Mouse (Mus musculus) limb, embryonic 15.5 days (tissue): Measurements from ENCODE around the gene Atp11c. TPM values are rescaled to one million over a fixed set of nuclear protein-coding genes. Genes with fewer than 3 reads are reported as not detected.

Experiments used
- ATAC-seq: fragments of 200-750 bp; cut with Nextera tagmentation; 2 replicates; pipeline ENCODE4 v1.8.0; 2017; ENCODE audit warnings: low read depth, moderate TSS enrichment; ENCODE audit not compliant: insufficient number of reproducible peaks, low FRiP score, low TSS enrichment
- H3K27ac ChIP-seq: fragments of 300-500 bp; sonication (generic); 2 replicates; pipeline ENCODE4 v1.5.1; 2015; ENCODE audit warnings: moderate library complexity, mild to moderate bottlenecking, inconsistent platforms
- H3K27me3 ChIP-seq: fragments of 300-500 bp; sonication (generic); 2 replicates; pipeline ENCODE4 v1.6.1; 2015; ENCODE audit warnings: inconsistent platforms
- H3K36me3 ChIP-seq: fragments of 300-500 bp; sonication (generic); 2 replicates; pipeline ENCODE4 v1.6.1; 2015; ENCODE audit warnings: inconsistent platforms
- H3K4me1 ChIP-seq: fragments of 300-500 bp; sonication (generic); 2 replicates; pipeline ENCODE4 v1.6.1; 2015; ENCODE audit warnings: inconsistent platforms
- H3K4me2 ChIP-seq: fragments of 300-500 bp; sonication (generic); 2 replicates; pipeline ENCODE4 v1.6.1; 2015; ENCODE audit warnings: mild to moderate bottlenecking, inconsistent platforms
- H3K4me3 ChIP-seq: fragments of 300-500 bp; sonication (generic); 2 replicates; pipeline ENCODE4 v1.5.1; 2015; ENCODE audit warnings: mild to moderate bottlenecking, inconsistent platforms
- H3K9ac ChIP-seq: fragments of 300-500 bp; sonication (generic); 2 replicates; pipeline ENCODE4 v1.6.1; 2015; ENCODE audit warnings: inconsistent platforms
- H3K9me3 ChIP-seq: fragments of 300-500 bp; sonication (generic); 2 replicates; pipeline ENCODE4 v1.6.1; 2016; ENCODE audit warnings: inconsistent platforms
- WGBS: fragments of 180-500 bp; shearing (Covaris S2); methylation state at CpG from one replicate; pipeline ENCODE4 v1.1.7; 2015; 5-methylcytosine and 5-hydroxymethylcytosine counted together
- polyA plus RNA-seq: library from polyadenylated mRNA; unstranded; fragments of >200 nt; fragmentation: Nextera tagmentation; extraction: Ambion mirVana; gene quantifications from 2 replicates; pipeline ENCODE4 v1.2.1, GENCODE M21; 2015

The Atp11c gene
- polyA plus RNA-seq, 1 experiment from 2014 or later: 6.4 TPM

GRCm38 (mm10) chrX:60503995-60504394 is 88.5 kb downstream of the Atp11c start:
- H3K4me3 ChIP-seq: no peak overlapping the region
- H3K36me3 ChIP-seq: no peaks in the 10 kb centered on the region
- no peaks in the 10 kb centered on the region for H3K9me3 ChIP-seq
- no peaks in the 10 kb centered on the region for H3K4me1 ChIP-seq
- H3K27me3 ChIP-seq: no peaks in the 10 kb centered on the region
- H3K27ac ChIP-seq: no peak overlapping the region
- no peak overlapping the region for H3K4me2 ChIP-seq
- H3K9ac ChIP-seq: no peak overlapping the region
- no peak for ATAC-seq

GRCm38 (mm10) chrX:60497750-60498149 is 94.7 kb downstream of the Atp11c start:
- Histone ChIP-seq H3K9me3 (no peaks in the 10 kb centered on the region), H3K4me3 (no peak overlapping the region), H3K27ac (no peak overlapping the region), H3K4me2 (no peak overlapping the region), H3K27me3 (no peaks in the 10 kb centered on the region), H3K4me1 (no peaks in the 10 kb centered on the region), H3K36me3 (no peaks in the 10 kb centered on the region), H3K9ac (no peak overlapping the region)
- no peak for ATAC-seq
- WGBS: 83% methylated on average over 1 of the region's 1 CpGs

DNA sequence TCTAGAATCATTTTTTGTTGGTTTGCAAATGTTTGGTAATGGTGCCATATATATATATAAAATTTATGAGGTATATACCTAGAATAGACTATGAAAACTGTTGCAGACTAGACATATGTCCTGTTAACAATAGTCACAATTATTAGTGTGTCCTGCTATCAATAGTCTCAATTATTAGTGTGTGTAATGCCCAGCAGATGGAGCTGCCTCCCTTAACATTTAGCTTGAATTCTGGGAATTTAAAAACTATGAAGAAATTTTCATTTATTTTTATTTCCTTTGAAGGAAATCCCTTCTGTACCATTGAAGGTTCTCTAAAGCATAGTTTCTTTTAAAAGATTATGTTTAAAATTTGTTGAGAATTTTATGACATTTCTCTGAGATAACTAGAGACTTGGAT is 97.2 kb downstream of the Atp11c start:
- Histone ChIP-seq H3K9ac (no peak overlapping the region), H3K36me3 (no peaks in the 10 kb centered on the region), H3K4me2 (no peak overlapping the region), H3K27ac (no peak overlapping the region), H3K27me3 (no peaks in the 10 kb centered on the region), H3K4me1 (no peaks in the 10 kb centered on the region), H3K9me3 (no peaks in the 10 kb centered on the region), H3K4me3 (no peak overlapping the region)
- no peak for ATAC-seq

- Histone ChIP-seq H3K27ac (no peak overlapping the region), H3K4me1 (no peaks in the 10 kb centered on the region), H3K27me3 (no peaks in the 10 kb centered on the region), H3K4me3 (no peak overlapping the region), H3K9ac (no peak overlapping the region), H3K9me3 (no peaks in the 10 kb centered on the region), H3K36me3 (no peaks in the 10 kb centered on the region), H3K4me2 (no peak overlapping the region)
- whole genome bisulfite sequencing: 8% methylated on average over 2 of the region's 2 CpGs
- no peak for ATAC-seq
Measured at GRCm38 (mm10) chrX:60463786-60464185, 128.7 kb downstream of the Atp11c start.

- H3K4me1 ChIP-seq: no peaks in the 10 kb centered on the region
- H3K27ac ChIP-seq: no peak overlapping the region
- no peak for ATAC-seq
- no peaks in the 10 kb centered on the region for H3K27me3 ChIP-seq
- no peak overlapping the region for H3K4me2 ChIP-seq
- no peaks in the 10 kb centered on the region for H3K9me3 ChIP-seq
- H3K9ac ChIP-seq: no peak overlapping the region
- 55% methylated on average over 4 of the region's 4 CpGs for WGBS
- H3K4me3 ChIP-seq: no peak overlapping the region
- no peaks in the 10 kb centered on the region for H3K36me3 ChIP-seq
Measured at GRCm38 (mm10) chrX:60414563-60415111, 177.9 kb downstream of the Atp11c start.

DNA sequence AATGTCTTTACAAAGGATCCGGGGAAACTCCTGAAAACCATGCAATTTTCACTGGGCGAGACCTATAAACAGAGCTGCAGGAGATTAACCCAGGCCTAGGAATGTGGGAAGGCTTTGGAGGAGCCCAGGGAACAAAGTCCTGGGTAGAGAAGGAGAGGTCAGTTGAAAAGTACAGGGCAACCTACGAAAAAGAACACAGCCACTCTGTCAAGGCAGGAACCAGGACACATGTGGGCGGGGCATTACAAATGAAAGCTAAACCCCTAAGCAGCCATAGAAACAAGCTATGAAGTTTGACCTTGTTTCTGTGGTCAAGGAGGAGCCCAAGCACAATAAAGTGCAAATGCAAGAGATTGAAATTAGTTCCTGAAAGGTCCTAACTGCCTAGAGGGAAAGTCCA is 186.8 kb downstream of the Atp11c start:
- no peak for ATAC-seq

DNA sequence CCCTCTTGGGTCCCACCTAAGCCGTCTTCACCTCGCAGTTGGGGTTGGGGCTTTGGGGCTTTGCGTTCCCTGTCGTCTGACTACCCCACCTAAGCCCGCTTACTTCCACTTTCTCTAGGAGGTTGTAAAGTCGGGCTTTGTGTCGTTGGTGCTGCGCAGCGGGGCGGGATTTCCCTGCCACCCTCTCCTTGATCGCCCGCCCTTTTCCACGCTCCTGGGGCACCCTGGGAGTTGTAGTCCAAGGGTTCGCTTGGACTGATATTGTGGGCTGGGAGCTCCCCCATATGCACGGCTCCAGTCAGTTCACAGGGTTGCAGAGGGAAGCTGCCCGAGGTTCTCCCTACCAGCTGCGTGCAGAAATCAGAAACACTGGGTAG is 187.8 kb downstream of the Atp11c start:
- H3K4me1 ChIP-seq: no peaks in the 10 kb centered on the region
- no peaks in the 10 kb centered on the region for H3K9me3 ChIP-seq
- ATAC-seq: peak; percentile 94
- 0 out of 2 replicates have a peak, but pooled peaks cover 5% of the 10 kb centered on the region for H3K27me3 ChIP-seq
- WGBS: 18% methylated on average over 17 of the region's 17 CpGs
- peak overlapping the region; percentile 58 for H3K4me3 ChIP-seq
- H3K27ac ChIP-seq: peak overlapping the region; percentile 94
- H3K4me2 ChIP-seq: 0 out of 2 replicates have a peak overlapping the region, but pooled peaks have one; percentile 12
- H3K9ac ChIP-seq: peak overlapping the region; percentile 69
- H3K36me3 ChIP-seq: no peaks in the 10 kb centered on the region

More for the DNA sequence above, 186.8 kb downstream of the Atp11c start:
- Histone ChIP-seq H3K9me3 (no peaks in the 10 kb centered on the region), H3K27me3 (0 out of 2 replicates have a peak, but pooled peaks cover 5% of the 10 kb centered on the region), H3K4me1 (no peaks in the 10 kb centered on the region), H3K4me3 (no peak overlapping the region), H3K36me3 (no peaks in the 10 kb centered on the region), H3K27ac (no peak overlapping the region), H3K4me2 (no peak overlapping the region), H3K9ac (no peak overlapping the region)
- WGBS: 62% methylated on average over 4 of the region's 4 CpGs

GRCm38 (mm10) chrX:60403764-60404667 is 188.5 kb downstream of the Atp11c start:
- no peaks in the 10 kb centered on the region for H3K36me3 ChIP-seq
- H3K9ac ChIP-seq: peak overlapping the region; percentile 69
- H3K27me3 ChIP-seq: 0 out of 2 replicates have a peak, but pooled peaks cover 5% of the 10 kb centered on the region
- H3K27ac ChIP-seq: peak overlapping the region; percentile 94
- no peaks in the 10 kb centered on the region for H3K4me1 ChIP-seq
- H3K4me2 ChIP-seq: peak overlapping the region; percentile 59
- no peaks in the 10 kb centered on the region for H3K9me3 ChIP-seq
- 16% methylated on average over 79 of the region's 126 CpGs for whole genome bisulfite sequencing
- ATAC-seq: peak; percentile 83
- H3K4me3 ChIP-seq: peak overlapping the region; percentile 58

- 0 out of 2 replicates have a peak, but pooled peaks cover 5% of the 10 kb centered on the region for H3K27me3 ChIP-seq
- WGBS: 18% methylated on average over 46 of the region's 46 CpGs
- no peaks in the 10 kb centered on the region for H3K9me3 ChIP-seq
- peak overlapping the region; percentile 58 for H3K4me3 ChIP-seq
- no peaks in the 10 kb centered on the region for H3K4me1 ChIP-seq
- no peaks in the 10 kb centered on the region for H3K36me3 ChIP-seq
- no peak overlapping the region for H3K27ac ChIP-seq
- peak overlapping the region; percentile 42 for H3K9ac ChIP-seq
- ATAC-seq: no peak; the same call in 1 of the 2 replicates
- H3K4me2 ChIP-seq: peak overlapping the region; percentile 59
Measured at GRCm38 (mm10) chrX:60403062-60403763, 189.3 kb downstream of the Atp11c start.

GRCm38 (mm10) chrX:60394292-60394691 is 198.2 kb downstream of the Atp11c start:
- no peak for ATAC-seq
- WGBS: 73% methylated on average over 4 of the region's 4 CpGs
- Histone ChIP-seq H3K4me2 (no peak overlapping the region), H3K36me3 (no peaks in the 10 kb centered on the region), H3K4me1 (no peaks in the 10 kb centered on the region), H3K4me3 (no peak overlapping the region), H3K9me3 (no peaks in the 10 kb centered on the region), H3K9ac (no peak overlapping the region), H3K27me3 (no peaks in the 10 kb centered on the region), H3K27ac (no peak overlapping the region)

DNA sequence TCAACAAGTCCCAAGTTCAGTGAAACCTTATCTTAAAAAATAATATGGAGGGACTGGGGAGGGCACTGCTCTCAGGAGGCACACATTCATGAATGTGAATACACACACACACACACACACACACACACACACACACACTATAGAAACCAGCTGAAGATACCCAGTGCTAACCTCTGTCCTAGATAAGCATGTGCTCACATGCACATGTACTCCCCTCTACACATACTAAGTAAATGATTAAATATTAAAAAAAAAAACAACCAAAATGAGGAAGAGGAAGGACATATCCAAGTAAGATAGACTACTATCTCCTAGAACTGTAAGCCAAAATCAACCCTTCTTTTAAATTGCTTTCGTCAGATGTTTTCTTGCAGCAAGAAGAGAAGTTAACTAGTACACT is 205.6 kb downstream of the Atp11c start:
- no peak overlapping the region for H3K4me2 ChIP-seq
- H3K4me3 ChIP-seq: no peak overlapping the region
- no peak overlapping the region for H3K27ac ChIP-seq
- no peaks in the 10 kb centered on the region for H3K36me3 ChIP-seq
- no peaks in the 10 kb centered on the region for H3K4me1 ChIP-seq
- H3K9me3 ChIP-seq: no peaks in the 10 kb centered on the region
- no peak for ATAC-seq
- H3K27me3 ChIP-seq: no peaks in the 10 kb centered on the region
- 73% methylated on average over 1 of the region's 1 CpGs for WGBS
- no peak overlapping the region for H3K9ac ChIP-seq

- 57% methylated on average over 2 of the region's 2 CpGs for WGBS
- Histone ChIP-seq H3K27ac (no peak overlapping the region), H3K27me3 (no peaks in the 10 kb centered on the region), H3K9ac (no peak overlapping the region), H3K9me3 (no peaks in the 10 kb centered on the region), H3K36me3 (no peaks in the 10 kb centered on the region), H3K4me1 (no peaks in the 10 kb centered on the region), H3K4me2 (no peak overlapping the region), H3K4me3 (no peak overlapping the region)
- ATAC-seq: no peak
Measured at GRCm38 (mm10) chrX:60381711-60382110, 210.8 kb downstream of the Atp11c start.
